Mouse (Mus musculus) kidney, embryonic 16.5 days (tissue): ENCODE measurements around the gene Prss46. TPM values are rescaled to one million over a fixed set of nuclear protein-coding genes. Genes with fewer than 3 reads are reported as not detected.

ENCODE experiments used
- ATAC-seq: fragments of 200-750 bp; cut with Nextera tagmentation; 2 replicates; pipeline ENCODE4 v1.8.0; 2017; ENCODE audit warnings: moderate TSS enrichment; ENCODE audit not compliant: low FRiP score, low TSS enrichment
- H3K27ac ChIP-seq: fragments of 300-500 bp; sonication (generic); 2 replicates; pipeline ENCODE4 v1.5.1; 2014; ENCODE audit warnings: low read length
- H3K27me3 ChIP-seq: fragments of 300-500 bp; sonication (generic); 2 replicates; pipeline ENCODE4 v1.6.1; 2014; ENCODE audit warnings: low read length, control low read depth, mixed read lengths; ENCODE audit not compliant: insufficient read depth
- H3K36me3 ChIP-seq: fragments of 300-500 bp; sonication (generic); 2 replicates; pipeline ENCODE4 v1.6.1; 2014; ENCODE audit warnings: low read length, control low read depth, mixed read lengths; ENCODE audit not compliant: insufficient read depth
- H3K4me1 ChIP-seq: fragments of 300-500 bp; sonication (generic); 2 replicates; pipeline ENCODE4 v1.6.1; 2014; ENCODE audit warnings: low read length, control low read depth, mixed read lengths; ENCODE audit not compliant: insufficient read depth
- H3K4me2 ChIP-seq: fragments of 300-500 bp; sonication (generic); replicated peaks from 2 replicates; pipeline ENCODE4 v1.6.1; 2014; ENCODE audit warnings: low read depth, low read length
- H3K4me3 ChIP-seq: fragments of 300-500 bp; sonication (generic); 2 replicates; pipeline ENCODE4 v1.5.1; 2014; ENCODE audit warnings: mild to moderate bottlenecking, low read length
- H3K9ac ChIP-seq: fragments of 300-500 bp; sonication (generic); replicated peaks from 2 replicates; pipeline ENCODE4 v1.6.1; 2014; ENCODE audit warnings: low read length
- H3K9me3 ChIP-seq: fragments of 300-500 bp; sonication (generic); 2 replicates; pipeline ENCODE4 v1.6.1; 2016; ENCODE audit warnings: low read length, control low read depth
- WGBS: fragments of 180-500 bp; shearing (Covaris S2); extraction: QIAGEN DNeasy Blood & Tissue Kit; methylation state at CpG from one replicate; pipeline ENCODE4 v1.1.7; 2014; 5-methylcytosine and 5-hydroxymethylcytosine counted together
- polyA plus RNA-seq: library from polyadenylated mRNA; unstranded; fragments of >200 nt; fragmentation: Nextera tagmentation; extraction: Ambion mirVana; gene quantifications from 2 replicates; pipeline ENCODE4 v1.2.1, GENCODE M21; 2015

The Prss46 gene
- polyA plus RNA-seq, 1 experiment from 2014 or later = not detected

- WGBS = 45% methylated on average over 4 of the region's 4 CpGs
- peaks cover 12% of the 10 kb centered on the region for H3K27me3 ChIP-seq
Measured at GRCm38 (mm10) chr9:110856920-110857319, 12.6 kb downstream of the Prss46 start.

GRCm38 (mm10) chr9:110857781-110858472 is 13.6 kb downstream of the Prss46 start, which contains the start of gene Prss50:
TSS of gene Prss50 (plus strand) at chr9:110857967.
- ATAC-seq = 0 out of 2 replicates have a peak, but pooled peaks have one; percentile 39
- no peaks in the 10 kb centered on the region for H3K9me3 ChIP-seq
- peak within 1 kb of the TSS; percentile 34 for H3K4me3 ChIP-seq
- peaks cover 12% of the 10 kb centered on the region for H3K4me1 ChIP-seq
- peak within 1 kb of the TSS; percentile 55 for H3K4me2 ChIP-seq
- 11% methylated on average over 45 of the region's 50 CpGs for WGBS
- H3K36me3 ChIP-seq = no peaks in the 10 kb centered on the region
- H3K27me3 ChIP-seq = peaks cover 12% of the 10 kb centered on the region
- peak within 1 kb of the TSS; percentile 44 for H3K9ac ChIP-seq
- H3K27ac ChIP-seq = no peak within 1 kb of the TSS

More at GRCm38 (mm10) chr9:110856920-110857319, 12.6 kb downstream of the Prss46 start:
- Histone ChIP-seq H3K4me2 (no peak overlapping the region), H3K36me3 (no peaks in the 10 kb centered on the region), H3K9me3 (no peaks in the 10 kb centered on the region), H3K9ac (no peak overlapping the region), H3K27ac (no peak overlapping the region), H3K4me1 (peaks cover 12% of the 10 kb centered on the region), H3K4me3 (no peak overlapping the region)
- ATAC-seq = no peak

- WGBS = 36% methylated on average over 5 of the region's 5 CpGs
- no peak for ATAC-seq
Measured at GRCm38 (mm10) chr9:110858523-110858922, 14.2 kb downstream of the Prss46 start.

GRCm38 (mm10) chr9:110858967-110859596 is 14.8 kb downstream of the Prss46 start:
- Histone ChIP-seq H3K27ac (no peak overlapping the region), H3K36me3 (no peaks in the 10 kb centered on the region), H3K4me1 (peaks cover 12% of the 10 kb centered on the region), H3K4me3 (no peak overlapping the region), H3K9me3 (no peaks in the 10 kb centered on the region), H3K4me2 (no peak overlapping the region), H3K27me3 (peaks cover 12% of the 10 kb centered on the region), H3K9ac (no peak overlapping the region)
- ATAC-seq = no peak
- WGBS = 78% methylated on average over 5 of the region's 5 CpGs

More at GRCm38 (mm10) chr9:110858523-110858922, 14.2 kb downstream of the Prss46 start:
- Histone ChIP-seq H3K9me3 (no peaks in the 10 kb centered on the region), H3K27ac (no peak overlapping the region), H3K4me1 (peaks cover 12% of the 10 kb centered on the region), H3K27me3 (peaks cover 12% of the 10 kb centered on the region), H3K4me2 (no peak overlapping the region), H3K4me3 (no peak overlapping the region), H3K36me3 (no peaks in the 10 kb centered on the region), H3K9ac (no peak overlapping the region)

GRCm38 (mm10) chr9:110871030-110871429 is 26.7 kb downstream of the Prss46 start:
- no peak overlapping the region for H3K27ac ChIP-seq
- H3K9me3 ChIP-seq = no peaks in the 10 kb centered on the region
- H3K36me3 ChIP-seq = no peaks in the 10 kb centered on the region
- no peaks in the 10 kb centered on the region; the same call in 1 of the 2 replicates for H3K27me3 ChIP-seq
- no peak overlapping the region for H3K9ac ChIP-seq
- no peak for ATAC-seq
- peaks cover 22% of the 10 kb centered on the region; the same call in 1 of the 2 replicates for H3K4me1 ChIP-seq
- H3K4me3 ChIP-seq = no peak overlapping the region
- 19% methylated on average over 7 of the region's 7 CpGs for WGBS
- no peak overlapping the region for H3K4me2 ChIP-seq

- Histone ChIP-seq H3K4me1 (peaks cover 22% of the 10 kb centered on the region; the same call in 1 of the 2 replicates), H3K4me2 (peak overlapping the region; percentile 63), H3K27me3 (no peaks in the 10 kb centered on the region; the same call in 1 of the 2 replicates), H3K27ac (no peak overlapping the region), H3K9ac (peak overlapping the region; percentile 39; the same call in 1 of the 2 replicates), H3K9me3 (no peaks in the 10 kb centered on the region), H3K4me3 (peak overlapping the region; percentile 38), H3K36me3 (no peaks in the 10 kb centered on the region)
- 9% methylated on average over 40 of the region's 40 CpGs for WGBS
- peak; percentile 42; the same call in 1 of the 2 replicates for ATAC-seq
Measured at GRCm38 (mm10) chr9:110873681-110874659, 29.7 kb downstream of the Prss46 start.

- Histone ChIP-seq H3K27me3 (no peaks in the 10 kb centered on the region; the same call in 1 of the 2 replicates), H3K36me3 (no peaks in the 10 kb centered on the region), H3K9ac (no peak overlapping the region), H3K9me3 (no peaks in the 10 kb centered on the region), H3K4me2 (no peak overlapping the region), H3K4me1 (peaks cover 27% of the 10 kb centered on the region), H3K27ac (no peak overlapping the region), H3K4me3 (no peak overlapping the region)
- 25% methylated on average over 3 of the region's 3 CpGs for WGBS
- ATAC-seq = no peak
Measured at GRCm38 (mm10) chr9:110874660-110875191, 30.4 kb downstream of the Prss46 start.

- Histone ChIP-seq H3K4me2 (no peak overlapping the region), H3K9ac (no peak overlapping the region), H3K27ac (no peak overlapping the region), H3K4me1 (peaks cover 28% of the 10 kb centered on the region), H3K36me3 (no peaks in the 10 kb centered on the region), H3K27me3 (no peaks in the 10 kb centered on the region; the same call in 1 of the 2 replicates), H3K4me3 (no peak overlapping the region), H3K9me3 (no peaks in the 10 kb centered on the region)
- ATAC-seq = no peak
- WGBS = 36% methylated on average over 4 of the region's 6 CpGs
Measured at GRCm38 (mm10) chr9:110875288-110875695, 31.0 kb downstream of the Prss46 start.

- Histone ChIP-seq H3K4me2 (no peak overlapping the region), H3K9me3 (no peaks in the 10 kb centered on the region), H3K36me3 (no peaks in the 10 kb centered on the region), H3K9ac (no peak overlapping the region), H3K4me1 (peaks cover 28% of the 10 kb centered on the region), H3K4me3 (no peak overlapping the region), H3K27me3 (peaks cover 3% of the 10 kb centered on the region), H3K27ac (no peak overlapping the region)
- no peak for ATAC-seq
- 86% methylated on average over 1 of the region's 1 CpGs for WGBS
Measured at GRCm38 (mm10) chr9:110877353-110877752, 33.0 kb downstream of the Prss46 start.
